Mouse (Mus musculus) liver, embryonic 12.5 days (tissue): Measurements from ENCODE around the gene Cd96. TPM values are rescaled to one million over a fixed set of nuclear protein-coding genes. Genes with fewer than 3 reads are reported as not detected.

ENCODE experiments used
- ATAC-seq: fragments of 200-750 bp; cut with Nextera tagmentation; 2 replicates; pipeline ENCODE4 v1.8.0; 2017; ENCODE audit warnings: moderate number of reproducible peaks, mild to moderate bottlenecking, moderate library complexity
- H3K27ac ChIP-seq: fragments of 300-500 bp; sonication (generic); 2 replicates; pipeline ENCODE4 v1.5.1; 2016; ENCODE audit warnings: mild to moderate bottlenecking
- H3K27me3 ChIP-seq: fragments of 300-500 bp; sonication (generic); replicated peaks from 2 replicates; pipeline ENCODE4 v1.6.1; 2016; ENCODE audit warnings: mild to moderate bottlenecking, moderate library complexity
- H3K36me3 ChIP-seq: fragments of 300-500 bp; sonication (generic); 2 replicates; pipeline ENCODE4 v1.6.1; 2016; ENCODE audit warnings: mild to moderate bottlenecking, moderate library complexity
- H3K4me1 ChIP-seq: fragments of 300-500 bp; sonication (generic); 2 replicates; pipeline ENCODE4 v1.6.1; 2016
- H3K4me2 ChIP-seq: fragments of 300-500 bp; sonication (generic); 2 replicates; pipeline ENCODE4 v1.6.1; 2016; ENCODE audit warnings: mild to moderate bottlenecking, moderate library complexity
- H3K4me3 ChIP-seq: fragments of 300-500 bp; sonication (generic); 2 replicates; pipeline ENCODE4 v1.5.1; 2016; ENCODE audit warnings: mild to moderate bottlenecking, moderate library complexity
- H3K9ac ChIP-seq: fragments of 300-500 bp; sonication (generic); 2 replicates; pipeline ENCODE4 v1.6.1; 2016; ENCODE audit warnings: mild to moderate bottlenecking, moderate library complexity
- H3K9me3 ChIP-seq: fragments of 300-500 bp; sonication (generic); replicated peaks from 2 replicates; pipeline ENCODE4 v1.6.1; 2016; ENCODE audit warnings: mild to moderate bottlenecking, moderate library complexity
- WGBS: fragments of 180-500 bp; shearing (Covaris S2); methylation state at CpG from one replicate; pipeline ENCODE4 v1.1.7; 2016; ENCODE audit not compliant: insufficient replicate concordance; 5-methylcytosine and 5-hydroxymethylcytosine counted together
- polyA plus RNA-seq: library from polyadenylated mRNA; unstranded; fragments of >200 nt; fragmentation: Nextera tagmentation; extraction: Ambion mirVana; gene quantifications from 2 replicates; pipeline ENCODE4 v1.2.1, GENCODE M21; 2016

The Cd96 gene
- polyA plus RNA-seq, 1 experiment from 2014 or later: 0.15 TPM

DNA sequence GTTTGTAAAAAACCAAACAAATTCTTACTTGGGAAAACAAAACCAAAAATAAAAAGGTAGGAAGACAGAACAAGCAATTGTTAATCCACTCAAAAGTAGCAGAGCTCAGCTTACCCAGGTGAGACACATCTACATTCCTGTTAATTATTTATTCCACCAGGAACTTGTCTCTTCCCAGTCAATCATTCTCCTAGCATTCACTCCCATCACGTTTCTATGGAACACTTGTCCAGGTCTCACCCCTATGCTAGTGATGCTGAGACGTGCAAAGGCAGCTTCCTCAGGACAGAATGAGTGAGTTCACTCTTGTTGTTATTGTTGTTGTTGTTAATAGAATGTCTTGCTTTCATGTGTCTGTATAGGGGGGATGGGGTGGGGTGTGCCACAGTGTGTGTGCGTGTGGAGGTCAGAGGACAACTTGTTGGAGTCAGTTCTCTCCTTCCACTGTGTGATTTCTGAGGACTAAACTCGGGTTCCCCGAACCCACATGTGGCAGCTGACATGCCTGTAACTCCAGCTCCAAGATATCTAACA lies 97.0 kb downstream of the Cd96 start:
- H3K4me1 ChIP-seq: no peaks in the 10 kb centered on the region
- H3K4me2 ChIP-seq: no peak overlapping the region
- no peak for ATAC-seq
- no peaks in the 10 kb centered on the region for H3K9me3 ChIP-seq
- H3K9ac ChIP-seq: no peak overlapping the region
- no peaks in the 10 kb centered on the region for H3K27me3 ChIP-seq
- whole genome bisulfite sequencing: 52% methylated on average over 5 of the region's 5 CpGs
- no peaks in the 10 kb centered on the region for H3K36me3 ChIP-seq
- H3K27ac ChIP-seq: no peak overlapping the region
- H3K4me3 ChIP-seq: no peak overlapping the region

DNA sequence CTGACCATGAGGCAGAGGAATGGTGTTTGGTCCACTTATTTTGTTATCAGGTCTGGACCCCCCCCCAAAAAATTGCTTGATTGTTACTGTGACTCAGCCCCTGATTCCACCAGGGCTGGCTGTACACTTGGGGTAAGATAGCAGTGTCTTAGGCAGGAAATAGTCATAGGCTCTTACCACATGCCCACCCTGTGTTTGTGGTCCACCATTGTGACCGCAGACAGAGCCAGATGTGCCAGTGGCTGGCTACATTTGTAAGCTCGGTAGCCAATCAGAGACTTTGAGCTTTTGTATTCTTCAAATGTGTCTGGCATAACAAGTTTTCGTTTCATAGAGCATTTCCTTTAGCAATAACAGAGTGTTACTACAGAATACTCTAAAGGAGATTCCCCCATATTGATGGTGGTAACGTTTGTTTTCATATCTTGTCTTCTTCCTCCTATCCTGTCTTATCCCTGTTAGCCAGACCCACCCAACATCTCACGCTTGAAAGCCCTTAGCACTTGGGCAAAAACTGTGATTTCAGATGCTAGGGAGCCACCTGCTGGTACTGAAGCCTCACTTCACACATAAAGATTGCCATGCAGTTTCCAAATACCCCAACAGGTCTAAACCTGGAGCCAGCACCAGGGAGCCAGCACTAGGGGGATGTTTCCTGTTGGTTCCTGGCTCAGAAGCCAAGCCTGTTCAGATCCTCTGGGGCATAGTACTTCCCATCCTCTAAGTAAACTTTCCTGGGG lies 97.7 kb downstream of the Cd96 start:
- Histone ChIP-seq H3K4me3 (no peak overlapping the region), H3K9me3 (no peaks in the 10 kb centered on the region), H3K4me1 (no peaks in the 10 kb centered on the region), H3K27me3 (no peaks in the 10 kb centered on the region), H3K4me2 (no peak overlapping the region), H3K27ac (no peak overlapping the region), H3K36me3 (no peaks in the 10 kb centered on the region), H3K9ac (no peak overlapping the region)
- no peak for ATAC-seq
- WGBS: 25% methylated on average over 5 of the region's 5 CpGs

DNA sequence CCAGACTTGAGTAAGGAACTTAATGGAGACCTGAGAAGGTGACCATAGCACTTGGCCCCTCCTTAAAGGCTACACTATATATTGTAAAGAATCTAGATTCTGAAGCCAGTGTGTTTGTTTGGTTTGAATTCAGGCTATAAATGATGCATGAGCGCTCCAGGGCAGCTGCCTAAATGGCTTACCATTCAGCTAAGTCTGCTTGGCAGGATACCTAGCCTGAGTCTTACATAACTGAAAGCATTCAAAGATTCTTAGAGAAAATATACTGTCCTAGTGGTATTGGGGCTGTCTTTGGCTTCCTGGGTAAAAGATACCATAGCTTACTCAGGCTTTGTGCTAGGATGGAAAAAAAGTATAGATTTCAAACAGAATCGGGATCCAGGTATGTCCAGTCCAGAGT lies 98.7 kb downstream of the Cd96 start:
- Histone ChIP-seq H3K4me2 (no peak overlapping the region), H3K9ac (no peak overlapping the region), H3K36me3 (no peaks in the 10 kb centered on the region), H3K4me3 (no peak overlapping the region), H3K27me3 (no peaks in the 10 kb centered on the region), H3K27ac (no peak overlapping the region), H3K4me1 (no peaks in the 10 kb centered on the region), H3K9me3 (no peaks in the 10 kb centered on the region)
- WGBS: 77% methylated on average over 2 of the region's 2 CpGs
- no peak for ATAC-seq

DNA sequence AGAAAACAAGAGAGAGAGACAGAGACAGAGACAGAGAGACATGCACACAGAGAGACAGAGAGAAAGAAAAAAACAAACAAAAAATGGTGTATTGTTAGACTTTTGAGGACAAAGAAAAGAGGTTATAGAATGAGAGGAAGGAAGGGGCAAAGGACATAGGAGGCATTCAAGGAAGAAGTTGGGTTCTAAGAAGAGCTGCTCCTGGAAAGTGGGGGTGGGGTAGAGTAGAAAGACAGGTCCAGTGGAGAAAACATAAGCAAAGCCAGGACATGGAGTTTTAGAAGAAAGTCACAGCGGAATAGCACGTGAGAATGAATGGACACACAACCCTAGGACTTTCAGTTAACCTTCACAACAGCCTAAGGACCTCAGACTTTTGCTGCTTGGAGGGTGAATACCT lies 99.7 kb downstream of the Cd96 start:
- no peak for ATAC-seq
- WGBS: 57% methylated on average over 2 of the region's 2 CpGs
- H3K4me3 ChIP-seq: no peak overlapping the region
- no peaks in the 10 kb centered on the region for H3K27me3 ChIP-seq
- no peak overlapping the region for H3K4me2 ChIP-seq
- H3K36me3 ChIP-seq: no peaks in the 10 kb centered on the region
- H3K9ac ChIP-seq: no peak overlapping the region
- no peak overlapping the region for H3K27ac ChIP-seq
- no peaks in the 10 kb centered on the region for H3K4me1 ChIP-seq
- H3K9me3 ChIP-seq: no peaks in the 10 kb centered on the region

DNA sequence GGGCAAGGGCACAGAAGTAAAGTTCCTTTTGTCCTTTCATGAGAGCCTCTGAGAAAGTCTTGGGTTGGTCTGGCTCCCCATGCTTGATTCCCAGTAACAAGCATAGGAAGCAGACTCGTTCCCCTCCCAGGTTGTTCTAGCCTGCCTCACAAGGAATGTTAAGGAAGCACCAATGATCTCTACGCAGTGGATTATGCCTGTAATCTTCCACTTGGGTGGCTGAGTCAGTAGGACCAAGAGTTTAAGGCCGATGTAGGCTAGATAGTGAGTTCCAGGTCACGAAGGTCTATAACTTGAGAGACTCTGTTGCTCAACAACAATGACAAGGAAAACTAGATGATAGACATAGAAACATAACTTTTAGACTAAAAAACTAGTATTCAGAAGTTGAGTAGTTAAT lies 100.3 kb downstream of the Cd96 start:
- ATAC-seq: no peak

DNA sequence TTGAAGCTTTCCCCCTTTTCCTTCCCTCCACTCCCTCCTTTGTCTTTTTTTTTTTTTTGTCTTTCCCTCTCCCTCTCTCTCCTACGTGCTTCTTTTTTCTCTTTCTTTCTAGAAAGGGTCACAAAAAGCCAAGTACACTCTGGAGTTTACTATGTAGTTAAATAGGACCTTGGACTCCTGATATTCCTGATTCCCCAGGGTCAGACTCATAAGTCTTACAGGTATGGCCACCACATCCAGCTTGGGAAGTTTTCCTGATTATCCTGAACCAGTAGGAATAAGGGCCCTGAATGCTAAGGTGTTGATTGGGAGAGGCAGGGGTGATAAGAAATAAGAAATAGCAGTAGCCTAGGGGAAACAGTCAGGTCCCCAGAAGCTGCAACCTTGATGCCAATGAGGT lies 100.7 kb downstream of the Cd96 start:
- Histone ChIP-seq H3K27me3 (no peaks in the 10 kb centered on the region), H3K36me3 (no peaks in the 10 kb centered on the region), H3K27ac (no peak overlapping the region), H3K9ac (no peak overlapping the region), H3K4me2 (no peak overlapping the region), H3K4me1 (no peaks in the 10 kb centered on the region), H3K4me3 (no peak overlapping the region), H3K9me3 (no peaks in the 10 kb centered on the region)
- no peak for ATAC-seq
- 55% methylated on average over 1 of the region's 1 CpGs for WGBS

More for the DNA sequence above, 100.3 kb downstream of the Cd96 start:
- Histone ChIP-seq H3K4me3 (no peak overlapping the region), H3K27me3 (no peaks in the 10 kb centered on the region), H3K9ac (no peak overlapping the region), H3K4me1 (no peaks in the 10 kb centered on the region), H3K4me2 (no peak overlapping the region), H3K9me3 (no peaks in the 10 kb centered on the region), H3K36me3 (no peaks in the 10 kb centered on the region), H3K27ac (no peak overlapping the region)
- 62% methylated on average over 4 of the region's 4 CpGs for WGBS

DNA sequence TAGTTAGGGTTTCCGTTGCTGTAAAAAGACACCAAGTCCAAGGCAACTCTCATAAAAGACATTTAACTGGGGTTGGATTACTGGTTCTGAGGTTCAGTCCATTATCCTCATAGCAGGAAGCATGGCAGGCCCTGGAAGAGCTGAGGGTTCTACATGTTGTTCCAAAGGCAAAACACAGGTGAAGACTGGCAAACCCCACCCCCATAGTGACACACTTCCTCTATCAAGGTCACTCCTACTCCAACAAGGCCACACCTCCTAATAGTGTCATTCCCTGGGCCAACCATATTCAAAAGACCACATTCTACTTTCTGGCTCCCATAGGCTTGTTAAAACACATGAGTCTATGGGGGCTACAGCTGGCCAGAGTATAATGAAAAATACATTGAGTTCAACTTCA lies 108.4 kb downstream of the Cd96 start:
- no peak overlapping the region for H3K4me2 ChIP-seq
- no peaks in the 10 kb centered on the region for H3K36me3 ChIP-seq
- H3K27ac ChIP-seq: no peak overlapping the region
- 67% methylated on average over 1 of the region's 1 CpGs for WGBS
- no peak overlapping the region for H3K4me3 ChIP-seq
- H3K4me1 ChIP-seq: peaks cover 12% of the 10 kb centered on the region; the same call in 1 of the 2 replicates
- H3K27me3 ChIP-seq: 0 out of 2 replicates have a peak, but pooled peaks cover 3% of the 10 kb centered on the region
- H3K9me3 ChIP-seq: no peaks in the 10 kb centered on the region
- ATAC-seq: no peak
- no peak overlapping the region for H3K9ac ChIP-seq

DNA sequence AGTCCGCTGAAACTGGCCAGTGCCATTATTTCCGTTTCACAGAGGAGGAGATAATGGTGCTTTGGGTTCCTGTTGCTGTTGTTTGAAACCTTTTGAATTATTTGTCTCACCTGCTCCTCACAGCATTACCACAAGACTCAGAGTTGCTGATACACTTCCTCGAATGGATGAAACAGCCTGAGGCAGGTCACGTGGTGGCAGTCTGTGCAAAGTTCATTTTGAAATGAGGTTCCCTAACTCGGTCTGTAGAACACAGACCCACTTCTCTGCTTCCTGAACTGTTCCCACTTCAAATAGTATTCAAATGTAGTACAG lies 109.2 kb downstream of the Cd96 start:
- no peaks in the 10 kb centered on the region for H3K36me3 ChIP-seq
- H3K27ac ChIP-seq: peak overlapping the region; percentile 49
- 11% methylated on average over 5 of the region's 5 CpGs for WGBS
- no peak for ATAC-seq
- 0 out of 2 replicates have a peak, but pooled peaks cover 3% of the 10 kb centered on the region for H3K27me3 ChIP-seq
- 0 out of 2 replicates have a peak overlapping the region, but pooled peaks have one; percentile 22 for H3K9ac ChIP-seq
- no peaks in the 10 kb centered on the region for H3K9me3 ChIP-seq
- peaks cover 12% of the 10 kb centered on the region; the same call in 1 of the 2 replicates for H3K4me1 ChIP-seq
- H3K4me2 ChIP-seq: peak overlapping the region; percentile 79
- peak overlapping the region; percentile 62 for H3K4me3 ChIP-seq

DNA sequence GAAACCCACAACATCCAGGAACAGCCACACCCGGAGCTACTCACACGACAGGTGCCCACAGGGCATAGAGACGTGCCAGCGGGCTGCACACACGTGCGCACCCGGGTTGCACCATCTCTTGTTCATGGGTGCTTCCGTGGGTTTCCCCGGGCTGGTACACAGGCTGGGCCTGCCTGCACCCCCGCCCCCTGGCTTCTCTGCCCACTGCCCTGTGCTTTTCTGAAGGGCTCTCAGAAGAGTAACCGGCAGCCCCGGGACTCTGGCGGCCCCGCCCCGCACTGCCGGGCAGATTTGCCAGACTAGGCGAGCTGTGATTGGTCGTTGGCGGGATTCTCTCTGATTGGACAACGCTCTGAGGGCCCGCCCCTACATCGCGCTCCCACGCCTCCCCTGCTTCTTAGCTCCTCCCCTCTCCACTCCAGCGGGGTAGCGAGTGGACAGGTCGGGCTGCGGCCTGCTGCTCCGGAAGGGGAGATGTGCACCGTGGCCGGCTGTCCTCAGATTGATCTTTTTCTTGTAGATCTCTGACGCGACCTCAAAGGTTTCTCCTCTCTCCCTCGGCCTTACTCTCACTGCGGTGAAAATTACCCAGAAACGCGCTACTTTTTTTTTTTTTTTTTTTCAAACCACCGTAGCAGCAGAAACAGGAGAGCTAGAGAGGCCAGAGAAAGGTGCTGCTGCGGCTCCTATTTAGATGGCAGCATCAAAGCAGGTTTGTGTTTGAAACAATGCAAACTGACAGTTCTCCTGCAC lies 109.7 kb downstream of the Cd96 start, which contains the start of gene Plcxd2:
TSS of gene Plcxd2 (minus strand) at position 66 of the 753 bp plus-strand sequence.
- WGBS: 1% methylated on average over 39 of the region's 39 CpGs
- peak; percentile 96 for ATAC-seq
- Histone ChIP-seq H3K27ac (peak within 1 kb of the TSS; percentile 49), H3K9me3 (no peaks in the 10 kb centered on the region), H3K4me2 (peak within 1 kb of the TSS; percentile 79), H3K4me3 (peak within 1 kb of the TSS; percentile 62), H3K9ac (peak within 1 kb of the TSS; percentile 55; the same call in 1 of the 2 replicates), H3K36me3 (no peaks in the 10 kb centered on the region), H3K27me3 (0 out of 2 replicates have a peak, but pooled peaks cover 3% of the 10 kb centered on the region), H3K4me1 (peaks cover 12% of the 10 kb centered on the region; the same call in 1 of the 2 replicates)

DNA sequence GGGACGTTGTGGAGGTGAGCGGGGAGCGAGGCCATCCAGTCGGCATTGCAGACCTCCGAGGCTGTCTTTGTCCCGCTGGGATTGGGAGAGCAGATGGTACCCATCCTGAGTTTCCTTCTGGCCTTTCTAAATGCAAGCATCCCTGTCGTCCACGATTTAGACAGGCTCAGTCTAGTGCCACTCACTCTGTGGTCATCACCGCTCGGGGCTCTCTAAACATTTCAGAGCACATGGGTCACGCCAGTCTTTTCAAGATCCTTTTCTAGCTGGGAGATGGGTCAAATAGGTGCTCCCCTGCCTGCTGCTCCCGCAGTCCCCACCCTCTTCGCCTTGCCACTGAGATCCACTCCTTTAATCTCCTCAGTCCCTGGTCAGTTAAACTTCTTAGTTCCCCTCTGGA lies 110.3 kb downstream of the Cd96 start:
- Histone ChIP-seq H3K4me3 (peak overlapping the region; percentile 62), H3K4me2 (peak overlapping the region; percentile 79), H3K4me1 (peaks cover 12% of the 10 kb centered on the region; the same call in 1 of the 2 replicates), H3K9me3 (no peaks in the 10 kb centered on the region), H3K27ac (no peak overlapping the region), H3K9ac (peak overlapping the region; percentile 55; the same call in 1 of the 2 replicates), H3K36me3 (no peaks in the 10 kb centered on the region), H3K27me3 (0 out of 2 replicates have a peak, but pooled peaks cover 3% of the 10 kb centered on the region)
- ATAC-seq: no peak
- WGBS: 3% methylated on average over 13 of the region's 13 CpGs

DNA sequence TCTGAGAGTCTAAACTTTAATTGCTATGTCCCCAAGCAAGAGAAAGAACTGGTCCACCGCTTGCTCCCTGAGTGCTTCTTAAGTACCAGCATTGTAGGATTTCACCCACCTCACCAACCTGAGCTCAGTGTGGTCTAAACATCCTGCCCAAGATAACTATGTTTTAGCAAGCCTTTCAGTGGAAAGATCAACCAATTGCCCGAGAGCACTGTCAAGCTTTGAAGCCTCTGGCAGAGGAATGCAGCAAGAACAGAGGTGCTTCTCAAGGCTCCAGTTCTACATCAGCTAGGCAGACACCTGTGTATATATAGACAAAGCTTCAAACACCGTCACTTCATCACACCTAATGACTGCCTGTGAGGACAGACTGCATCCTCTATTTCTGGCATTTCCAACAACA lies 111.3 kb downstream of the Cd96 start:
- H3K27me3 ChIP-seq: 0 out of 2 replicates have a peak, but pooled peaks cover 3% of the 10 kb centered on the region

More for the DNA sequence above, 111.3 kb downstream of the Cd96 start:
- Histone ChIP-seq H3K36me3 (no peaks in the 10 kb centered on the region), H3K27ac (no peak overlapping the region), H3K4me3 (peak overlapping the region; percentile 62; the same call in 1 of the 2 replicates), H3K4me2 (peak overlapping the region; percentile 79), H3K9ac (no peak overlapping the region), H3K4me1 (peaks cover 12% of the 10 kb centered on the region; the same call in 1 of the 2 replicates), H3K9me3 (no peaks in the 10 kb centered on the region)
- ATAC-seq: no peak
- 60% methylated on average over 3 of the region's 3 CpGs for WGBS
